Mouse (Mus musculus) erythroblast, embryonic 14.5 days (primary cell): ENCODE data around the gene Tgm2. TPM values are rescaled to one million over a fixed set of nuclear protein-coding genes. Genes with fewer than 3 reads are reported as not detected.

Experiments used
- H3K27me3 ChIP-seq: 2 replicates; pipeline ENCODE4 v1.6.1; 2012; ENCODE audit warnings: inconsistent platforms; ENCODE audit not compliant: control insufficient read depth
- H3K36me3 ChIP-seq: 2 replicates; pipeline ENCODE4 v1.6.1; 2012; ENCODE audit warnings: mild to moderate bottlenecking, inconsistent platforms; ENCODE audit not compliant: control insufficient read depth
- H3K4me1 ChIP-seq: 2 replicates; pipeline ENCODE4 v1.6.1; 2012; ENCODE audit warnings: inconsistent platforms; ENCODE audit not compliant: control insufficient read depth
- H3K4me3 ChIP-seq: replicated peaks from 2 replicates; pipeline ENCODE3; 2012; ENCODE audit warnings: moderate library complexity, mild to moderate bottlenecking, inconsistent platforms
- H3K9me3 ChIP-seq: 2 replicates; pipeline ENCODE4 v1.6.1; 2012; ENCODE audit warnings: low read length, inconsistent platforms, mixed read lengths; ENCODE audit not compliant: control insufficient read depth
- GATA1 ChIP-seq: IDR thresholded peaks from 2 replicates; pipeline ENCODE4 v1.6.1; 2012; ENCODE audit warnings: low read length, inconsistent platforms, mixed read lengths
- TAL1 ChIP-seq: IDR thresholded peaks from 3 replicates; pipeline ENCODE4 v1.6.1; 2012; ENCODE audit warnings: low read length, inconsistent platforms, mixed read lengths
- polyA plus RNA-seq: library from polyadenylated mRNA; stranded (reverse); fragments of >175 nt; gene quantifications from 2 replicates; pipeline ENCODE4 v1.2.3, GENCODE M21; 2012

The Tgm2 gene
- polyA plus RNA-seq, 1 experiment = 8.3 TPM

- TF ChIP-seq GATA1 = no peak
- no peak for TF ChIP-seq TAL1
- H3K4me1 ChIP-seq = peaks cover 83% of the 10 kb centered on the region
- peaks cover 55% of the 10 kb centered on the region for H3K36me3 ChIP-seq
- no peaks in the 10 kb centered on the region for H3K9me3 ChIP-seq
- H3K27me3 ChIP-seq = no peaks in the 10 kb centered on the region
- peak overlapping the region; percentile 79 for H3K4me3 ChIP-seq
These were observed 639 bp downstream of the Tgm2 start for GRCm38 (mm10) chr2:158145528-158146065.

GRCm38 (mm10) chr2:158144750-158145527 is 1.3 kb downstream of the Tgm2 start:
- H3K4me3 ChIP-seq = peak overlapping the region; percentile 79
- no peak for TF ChIP-seq TAL1
- no peak for TF ChIP-seq GATA1
- H3K36me3 ChIP-seq = peaks cover 61% of the 10 kb centered on the region
- H3K27me3 ChIP-seq = no peaks in the 10 kb centered on the region
- no peaks in the 10 kb centered on the region for H3K9me3 ChIP-seq
- peaks cover 88% of the 10 kb centered on the region for H3K4me1 ChIP-seq

- no peak for TF ChIP-seq TAL1
- TF ChIP-seq GATA1 = no peak
These were observed 2.0 kb downstream of the Tgm2 start for GRCm38 (mm10) chr2:158144263-158144662.

GRCm38 (mm10) chr2:158143816-158144215 is 2.4 kb downstream of the Tgm2 start:
- H3K36me3 ChIP-seq = peaks cover 72% of the 10 kb centered on the region
- peaks cover 93% of the 10 kb centered on the region for H3K4me1 ChIP-seq
- no peaks in the 10 kb centered on the region for H3K9me3 ChIP-seq
- no peaks in the 10 kb centered on the region for H3K27me3 ChIP-seq
- H3K4me3 ChIP-seq = peak overlapping the region; percentile 79
- TF ChIP-seq TAL1 (no peak), GATA1 (no peak)

More at GRCm38 (mm10) chr2:158144263-158144662, 2.0 kb downstream of the Tgm2 start:
- Histone ChIP-seq H3K4me1 (peaks cover 90% of the 10 kb centered on the region), H3K27me3 (no peaks in the 10 kb centered on the region), H3K9me3 (no peaks in the 10 kb centered on the region), H3K36me3 (peaks cover 68% of the 10 kb centered on the region), H3K4me3 (peak overlapping the region; percentile 79)

GRCm38 (mm10) chr2:158142981-158143380 is 3.3 kb downstream of the Tgm2 start:
- no peak for TF ChIP-seq TAL1
- no peak for TF ChIP-seq GATA1
- peaks cover 97% of the 10 kb centered on the region for H3K4me1 ChIP-seq
- peak overlapping the region; percentile 79 for H3K4me3 ChIP-seq
- H3K36me3 ChIP-seq = peaks cover 81% of the 10 kb centered on the region
- no peaks in the 10 kb centered on the region for H3K9me3 ChIP-seq
- no peaks in the 10 kb centered on the region for H3K27me3 ChIP-seq

DNA sequence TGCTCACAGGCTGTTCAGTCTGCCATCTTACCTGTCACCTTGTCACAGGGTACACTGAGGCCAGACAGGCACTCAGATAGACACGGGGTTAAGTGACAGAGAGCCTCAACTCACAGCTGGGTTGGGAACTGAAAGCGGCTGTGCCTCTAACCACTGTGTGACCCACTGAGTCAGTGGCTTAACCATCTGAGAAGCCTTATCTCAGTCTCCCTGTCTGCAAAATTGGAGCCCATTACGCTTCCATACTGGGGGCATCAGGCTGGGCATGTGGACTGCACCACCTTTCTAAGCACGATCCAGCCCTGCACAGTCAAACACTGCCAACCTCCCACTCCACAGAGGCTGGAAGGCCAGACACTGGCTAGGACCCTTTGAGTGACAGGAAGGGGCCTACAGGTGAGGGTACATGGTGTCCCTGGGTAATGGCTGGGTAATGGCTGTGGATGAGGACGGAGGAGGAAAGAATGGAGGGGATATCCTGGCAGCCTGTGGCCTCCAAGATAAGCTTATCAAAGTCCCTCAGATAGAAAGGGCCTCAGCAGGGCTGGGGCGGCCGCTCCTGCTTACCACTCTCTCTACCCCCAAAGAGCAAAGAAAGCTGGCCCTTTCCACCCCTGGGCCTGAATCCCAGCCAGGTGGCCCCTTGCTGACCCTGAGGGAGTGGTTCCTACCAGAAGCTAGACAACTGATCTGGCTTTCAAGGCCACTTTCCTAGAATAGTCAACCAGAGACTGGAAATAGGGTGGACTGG is 4.4 kb downstream of the Tgm2 start:
- Histone ChIP-seq H3K4me1 (peaks cover 90% of the 10 kb centered on the region), H3K4me3 (peak overlapping the region; percentile 79), H3K9me3 (no peaks in the 10 kb centered on the region), H3K27me3 (no peaks in the 10 kb centered on the region), H3K36me3 (peaks cover 92% of the 10 kb centered on the region)
- TF ChIP-seq GATA1 (peak; percentile 90), TAL1 (peak; percentile 95)

DNA sequence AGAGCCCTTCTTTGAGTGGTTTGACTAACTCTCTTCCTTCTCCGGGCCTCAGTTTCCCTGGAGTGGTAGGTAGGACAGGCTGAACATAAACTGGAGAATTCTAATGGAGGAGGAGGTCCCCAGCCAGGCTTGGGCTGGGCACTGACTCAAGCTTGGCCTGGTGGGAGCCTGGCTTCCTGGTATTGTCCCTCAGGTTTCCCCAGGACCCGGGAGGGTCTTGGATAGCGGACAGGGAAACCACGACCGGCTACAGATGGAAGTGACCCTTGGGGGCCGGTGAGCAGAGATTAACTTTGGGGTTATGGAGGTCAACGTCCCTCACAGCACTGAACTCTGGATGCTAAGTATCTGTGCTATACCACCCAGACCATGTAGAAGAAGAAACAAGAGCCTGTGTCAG is 5.0 kb downstream of the Tgm2 start:
- H3K4me3 ChIP-seq = peak overlapping the region; percentile 79

GRCm38 (mm10) chr2:158140664-158141063 is 5.6 kb downstream of the Tgm2 start:
- Histone ChIP-seq H3K4me1 (peaks cover 85% of the 10 kb centered on the region), H3K4me3 (peak overlapping the region; percentile 79)

More for the DNA sequence above, 5.0 kb downstream of the Tgm2 start:
- Histone ChIP-seq H3K36me3 (peaks cover 98% of the 10 kb centered on the region), H3K27me3 (no peaks in the 10 kb centered on the region), H3K9me3 (no peaks in the 10 kb centered on the region), H3K4me1 (peaks cover 87% of the 10 kb centered on the region)
- TF ChIP-seq TAL1 = no peak

DNA sequence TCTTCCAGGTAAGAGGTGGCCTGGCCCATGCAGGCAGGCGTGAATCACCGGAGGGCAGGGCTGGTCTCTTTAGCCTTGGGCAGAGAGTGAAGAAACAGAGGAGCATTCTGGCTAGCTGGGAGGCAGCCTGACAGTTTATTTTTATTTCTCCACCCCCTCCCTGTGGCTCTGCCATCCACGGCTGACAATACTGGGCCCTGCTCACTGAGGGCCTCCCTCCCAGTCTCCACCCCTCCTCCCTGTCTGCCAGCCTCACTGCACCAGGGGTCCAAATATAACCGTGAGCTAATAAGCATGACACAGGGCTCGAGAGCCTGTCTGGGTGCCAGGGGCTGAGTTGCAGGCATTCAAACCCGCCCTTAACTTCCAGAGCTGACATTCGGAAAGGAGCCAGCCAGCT is 6.6 kb downstream of the Tgm2 start:
- no peaks in the 10 kb centered on the region for H3K9me3 ChIP-seq
- H3K4me1 ChIP-seq = peaks cover 80% of the 10 kb centered on the region
- peaks cover 99% of the 10 kb centered on the region for H3K36me3 ChIP-seq
- H3K4me3 ChIP-seq = peak overlapping the region; percentile 79
- TF ChIP-seq TAL1 = no peak
- no peak for TF ChIP-seq GATA1
- no peaks in the 10 kb centered on the region for H3K27me3 ChIP-seq

More at GRCm38 (mm10) chr2:158140664-158141063, 5.6 kb downstream of the Tgm2 start:
- Histone ChIP-seq H3K27me3 (no peaks in the 10 kb centered on the region), H3K36me3 (peaks cover 99% of the 10 kb centered on the region), H3K9me3 (no peaks in the 10 kb centered on the region)
- TF ChIP-seq TAL1 (no peak), GATA1 (no peak)
